Mouse (Mus musculus): ENCODE measurements around the gene Ajm1. TPM values are rescaled to one million over a fixed set of nuclear protein-coding genes. Genes with fewer than 3 reads are reported as not detected.

Ajm1 gene
- polyA plus RNA-seq, 1 experiment from 2014 or later, result 7.7 TPM

DNA sequence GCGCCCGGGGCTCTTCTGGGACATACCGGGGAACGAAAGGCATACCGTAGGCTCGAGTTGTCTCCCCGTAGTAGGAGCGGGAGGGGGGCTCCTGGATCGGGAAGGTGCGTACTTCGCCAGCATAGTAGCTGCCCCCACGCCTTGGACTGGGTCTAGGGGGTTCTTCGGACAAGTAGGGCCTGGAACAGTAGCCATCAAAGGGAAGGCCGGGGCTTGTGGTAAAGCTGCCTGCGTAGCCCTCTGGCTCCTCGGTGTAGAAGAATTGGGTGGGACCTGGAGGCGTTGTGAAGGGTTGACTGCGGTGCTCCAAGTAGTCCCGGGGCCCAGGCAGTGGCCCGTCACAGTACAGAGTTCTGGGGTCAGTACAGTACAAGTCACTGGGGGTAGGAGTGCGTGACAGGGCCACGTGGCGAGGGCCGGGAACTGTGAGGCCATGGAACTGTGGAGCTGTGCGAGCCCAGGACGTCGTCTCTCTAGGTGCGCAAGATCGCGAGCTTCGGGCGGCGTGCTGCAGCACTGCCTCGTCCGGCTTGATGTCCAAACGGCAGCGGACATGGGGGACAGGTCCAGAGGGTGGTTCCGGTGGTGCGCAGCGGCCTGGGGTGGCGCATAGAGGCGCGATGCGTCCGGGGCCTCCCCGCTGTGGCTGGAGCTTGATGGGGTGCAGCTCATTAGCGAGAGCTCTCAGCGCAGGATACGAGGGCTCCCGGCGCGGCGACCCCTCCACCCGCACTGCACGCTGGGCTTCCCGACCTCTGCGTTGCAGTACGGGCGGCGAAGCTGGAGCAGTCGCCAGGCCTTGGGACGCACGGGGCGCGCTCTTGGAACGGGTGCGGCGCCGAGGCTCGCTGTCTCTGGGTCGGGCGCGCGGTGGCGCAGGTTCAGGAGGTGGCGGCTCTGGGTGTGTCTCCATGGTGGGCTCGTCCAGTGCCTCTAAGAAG, 2.5 kb downstream of the Ajm1 start:
- Histone ChIP-seq H3K27me3 (replicated peaks; ENCODE audit: control insufficient read depth, insufficient read depth, low read length) (peaks cover 54% of the 10 kb centered on the region), H3K9ac (replicated peaks; ENCODE audit: low read depth, low read length) (0 out of 2 replicates have a peak overlapping the region, but pooled peaks have one; percentile 13), H3K9me3 (ENCODE audit: control insufficient read depth, low read length) (no peaks in the 10 kb centered on the region), H3K4me1 (replicated peaks; ENCODE audit: control insufficient read depth, insufficient read depth, low read length) (peaks cover 57% of the 10 kb centered on the region), H3K36me3 (ENCODE audit: control insufficient read depth, insufficient read depth) (no peaks in the 10 kb centered on the region), H3K27ac (ENCODE audit: low read length) (no peak overlapping the region), H3K4me3 (replicated peaks; ENCODE audit: low read length) (peak overlapping the region; percentile 17), H3K4me2 (ENCODE audit: low read length) (peak overlapping the region; percentile 26)
- ATAC-seq, result no peak
- WGBS, result 7% methylated on average over 76 of the region's 77 CpGs

DNA sequence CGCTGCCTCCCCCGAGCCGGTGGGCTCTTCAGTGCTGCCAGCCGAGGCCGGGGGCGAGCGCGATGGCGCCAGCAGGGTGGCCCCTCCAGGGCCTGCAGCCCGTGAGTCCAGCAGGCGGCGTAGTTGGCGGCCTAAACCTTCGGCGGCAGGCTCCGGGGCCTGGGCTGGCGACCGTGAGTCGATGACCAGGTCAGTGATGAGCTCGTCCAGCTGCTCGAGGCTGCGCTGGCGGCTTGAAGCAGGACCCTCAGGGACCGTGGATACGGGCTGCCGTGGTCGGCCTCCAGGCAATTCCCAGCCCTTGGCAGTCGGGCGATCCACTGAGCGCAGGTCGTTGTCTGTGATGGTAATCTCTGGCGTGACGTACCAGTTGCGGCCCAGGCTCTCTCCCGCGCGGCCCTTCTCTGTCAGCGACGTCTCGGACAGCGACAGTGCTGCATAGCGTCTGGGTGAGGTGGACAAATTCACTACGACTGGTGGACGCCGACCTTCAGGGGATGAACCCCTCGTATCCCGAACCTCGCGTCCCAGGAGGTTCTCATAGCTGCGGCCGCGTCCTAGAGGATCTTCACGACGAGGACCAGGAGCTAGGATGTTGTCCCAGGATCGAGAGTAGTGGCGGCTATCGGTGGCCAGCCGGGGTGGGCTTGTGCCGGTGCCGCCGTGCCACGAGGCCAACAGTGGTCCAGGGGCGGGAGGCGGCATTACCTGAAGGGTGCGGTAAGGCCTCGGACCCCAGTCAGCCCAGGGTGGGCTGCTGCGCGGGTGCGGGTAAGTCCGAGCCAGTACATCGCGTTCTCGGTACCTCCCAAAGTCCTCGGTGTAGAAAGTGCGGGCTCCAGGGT, 3.4 kb downstream of the Ajm1 start:
- H3K4me3 ChIP-seq (replicated peaks; ENCODE audit: low read length), result peak overlapping the region; percentile 25
- H3K27me3 ChIP-seq (replicated peaks; ENCODE audit: control insufficient read depth, insufficient read depth, low read length), result peaks cover 54% of the 10 kb centered on the region
- 6% methylated on average over 75 of the region's 75 CpGs for WGBS
- H3K9me3 ChIP-seq (ENCODE audit: control insufficient read depth, low read length), result no peaks in the 10 kb centered on the region
- H3K36me3 ChIP-seq (ENCODE audit: control insufficient read depth, insufficient read depth), result no peaks in the 10 kb centered on the region
- no peak for ATAC-seq
- peaks cover 66% of the 10 kb centered on the region for H3K4me1 ChIP-seq (replicated peaks; ENCODE audit: control insufficient read depth, insufficient read depth, low read length)
- no peak overlapping the region for H3K27ac ChIP-seq (ENCODE audit: low read length)
- H3K4me2 ChIP-seq (ENCODE audit: low read length), result peak overlapping the region; percentile 44
- peak overlapping the region; percentile 22; the same call in 1 of the 2 replicates for H3K9ac ChIP-seq (replicated peaks; ENCODE audit: low read depth, low read length)

GRCm38 (mm10) chr2:25576965-25577891, 4.3 kb downstream of the Ajm1 start:
- H3K27ac ChIP-seq (ENCODE audit: low read length), result no peak overlapping the region
- WGBS, result 16% methylated on average over 92 of the region's 92 CpGs
- H3K9ac ChIP-seq (replicated peaks; ENCODE audit: low read depth, low read length), result peak overlapping the region; percentile 22; the same call in 1 of the 2 replicates
- H3K4me2 ChIP-seq (ENCODE audit: low read length), result peak overlapping the region; percentile 44
- H3K36me3 ChIP-seq (ENCODE audit: control insufficient read depth, insufficient read depth), result no peaks in the 10 kb centered on the region
- peaks cover 66% of the 10 kb centered on the region for H3K4me1 ChIP-seq (replicated peaks; ENCODE audit: control insufficient read depth, insufficient read depth, low read length)
- no peaks in the 10 kb centered on the region for H3K9me3 ChIP-seq (ENCODE audit: control insufficient read depth, low read length)
- peak overlapping the region; percentile 25 for H3K4me3 ChIP-seq (replicated peaks; ENCODE audit: low read length)
- no peak for ATAC-seq
- peaks cover 54% of the 10 kb centered on the region for H3K27me3 ChIP-seq (replicated peaks; ENCODE audit: control insufficient read depth, insufficient read depth, low read length)

- Histone ChIP-seq H3K9me3 (ENCODE audit: control insufficient read depth, low read length) (no peaks in the 10 kb centered on the region), H3K4me3 (replicated peaks; ENCODE audit: low read length) (peak overlapping the region; percentile 67; the same call in 1 of the 2 replicates), H3K4me2 (ENCODE audit: low read length) (peak overlapping the region; percentile 91), H3K9ac (replicated peaks; ENCODE audit: low read depth, low read length) (no peak overlapping the region), H3K36me3 (ENCODE audit: control insufficient read depth, insufficient read depth) (no peaks in the 10 kb centered on the region), H3K27me3 (replicated peaks; ENCODE audit: control insufficient read depth, insufficient read depth, low read length) (peaks cover 54% of the 10 kb centered on the region), H3K4me1 (replicated peaks; ENCODE audit: control insufficient read depth, insufficient read depth, low read length) (peaks cover 58% of the 10 kb centered on the region), H3K27ac (ENCODE audit: low read length) (no peak overlapping the region)
- no peak for ATAC-seq
- 76% methylated on average over 16 of the region's 16 CpGs for WGBS
Measured at GRCm38 (mm10) chr2:25576028-25576850, 5.3 kb downstream of the Ajm1 start.

DNA sequence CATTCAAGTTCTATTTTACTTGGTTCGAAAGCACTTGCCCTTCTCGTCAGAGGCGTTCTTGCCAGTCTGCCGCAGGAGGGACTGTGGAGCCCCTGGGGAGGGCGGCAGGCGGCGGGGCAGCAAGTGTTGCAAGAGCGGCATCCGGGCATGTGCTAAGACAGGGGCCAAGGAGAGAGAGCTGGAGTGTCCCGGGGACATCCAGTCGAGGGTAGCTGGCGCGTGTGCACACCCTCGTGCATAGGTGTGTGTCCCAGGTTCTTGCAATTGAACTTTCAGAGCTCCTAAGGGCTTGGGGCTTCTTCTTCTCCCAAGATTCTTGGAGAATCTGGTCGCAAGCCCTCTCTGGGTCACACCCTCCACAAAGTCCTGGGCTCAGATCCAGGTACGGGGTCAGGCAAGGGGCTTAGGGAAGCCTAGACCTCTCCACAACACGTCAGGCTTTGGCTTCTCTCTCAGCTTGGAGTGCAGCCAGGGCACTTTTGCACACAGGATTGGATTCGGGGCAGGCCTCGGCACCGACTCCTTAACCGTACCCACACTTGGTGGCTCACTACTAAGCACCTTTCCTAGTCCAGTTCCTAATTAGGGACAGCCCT, 6.0 kb downstream of the Ajm1 start:
- H3K4me2 ChIP-seq (ENCODE audit: low read length), result peak overlapping the region; percentile 91
- H3K27ac ChIP-seq (ENCODE audit: low read length), result peak overlapping the region; percentile 93
- peak overlapping the region; percentile 65 for H3K9ac ChIP-seq (replicated peaks; ENCODE audit: low read depth, low read length)
- H3K9me3 ChIP-seq (ENCODE audit: control insufficient read depth, low read length), result no peaks in the 10 kb centered on the region
- ATAC-seq, result 0 out of 2 replicates have a peak, but pooled peaks have one; percentile 1
- H3K4me1 ChIP-seq (replicated peaks; ENCODE audit: control insufficient read depth, insufficient read depth, low read length), result peaks cover 51% of the 10 kb centered on the region
- peaks cover 47% of the 10 kb centered on the region for H3K27me3 ChIP-seq (replicated peaks; ENCODE audit: control insufficient read depth, insufficient read depth, low read length)
- H3K36me3 ChIP-seq (ENCODE audit: control insufficient read depth, insufficient read depth), result no peaks in the 10 kb centered on the region
- peak overlapping the region; percentile 67 for H3K4me3 ChIP-seq (replicated peaks; ENCODE audit: low read length)
- WGBS, result 9% methylated on average over 21 of the region's 21 CpGs

- H3K9ac ChIP-seq (replicated peaks; ENCODE audit: low read depth, low read length), result peak within 1 kb of the TSS; percentile 73
- peaks cover 46% of the 10 kb centered on the region for H3K4me1 ChIP-seq (replicated peaks; ENCODE audit: control insufficient read depth, insufficient read depth, low read length)
- peak; percentile 99 for ATAC-seq
- peak within 1 kb of the TSS; percentile 91 for H3K4me2 ChIP-seq (ENCODE audit: low read length)
- no peaks in the 10 kb centered on the region for H3K9me3 ChIP-seq (ENCODE audit: control insufficient read depth, low read length)
- peak within 1 kb of the TSS; percentile 67 for H3K4me3 ChIP-seq (replicated peaks; ENCODE audit: low read length)
- peaks cover 40% of the 10 kb centered on the region for H3K27me3 ChIP-seq (replicated peaks; ENCODE audit: control insufficient read depth, insufficient read depth, low read length)
- WGBS, result under 1% methylated on average over 44 of the region's 45 CpGs
- H3K27ac ChIP-seq (ENCODE audit: low read length), result peak within 1 kb of the TSS; percentile 93
- no peaks in the 10 kb centered on the region for H3K36me3 ChIP-seq (ENCODE audit: control insufficient read depth, insufficient read depth)
Measured at GRCm38 (mm10) chr2:25574579-25575431, 6.8 kb downstream of the Ajm1 start, which contains the start of the genes Mamdc4 and Phpt1. Mamdc4 (minus strand) TSS chr2:25574845. Phpt1 (minus strand) TSS chr2:25575224.

DNA sequence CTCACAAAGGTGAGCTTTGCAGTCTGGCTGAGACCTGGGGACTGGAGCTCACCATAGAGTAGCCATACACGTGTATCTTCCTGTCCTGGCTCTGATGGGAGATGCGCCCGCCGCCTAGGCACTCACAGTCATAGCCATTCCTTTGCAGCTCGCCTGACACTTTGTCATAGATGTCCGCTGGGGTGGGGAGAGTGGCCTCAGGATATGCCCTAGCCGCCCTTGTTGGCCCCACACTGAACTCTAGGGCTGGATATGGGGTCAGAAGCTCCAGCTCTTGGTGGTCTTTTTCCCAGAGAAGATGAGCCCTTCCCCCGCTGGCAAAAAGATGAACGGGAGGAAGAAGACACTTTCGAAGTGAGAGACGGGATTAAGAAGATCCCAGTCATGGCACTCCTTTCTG, 7.4 kb downstream of the Ajm1 start:
- peak overlapping the region; percentile 67 for H3K4me3 ChIP-seq (replicated peaks; ENCODE audit: low read length)
- peaks cover 4% of the 10 kb centered on the region for H3K36me3 ChIP-seq (ENCODE audit: control insufficient read depth, insufficient read depth)
- H3K4me1 ChIP-seq (replicated peaks; ENCODE audit: control insufficient read depth, insufficient read depth, low read length), result peaks cover 39% of the 10 kb centered on the region
- no peak for ATAC-seq
- peak overlapping the region; percentile 87 for H3K4me2 ChIP-seq (ENCODE audit: low read length)
- H3K27ac ChIP-seq (ENCODE audit: low read length), result peak overlapping the region; percentile 93; the same call in 1 of the 2 replicates
- H3K9me3 ChIP-seq (ENCODE audit: control insufficient read depth, low read length), result no peaks in the 10 kb centered on the region
- peak overlapping the region; percentile 73 for H3K9ac ChIP-seq (replicated peaks; ENCODE audit: low read depth, low read length)
- peaks cover 33% of the 10 kb centered on the region for H3K27me3 ChIP-seq (replicated peaks; ENCODE audit: control insufficient read depth, insufficient read depth, low read length)
- 21% methylated on average over 11 of the region's 11 CpGs for WGBS

Data from forebrain, embryonic 16.5 days (tissue).